Mouse (Mus musculus) MEL (cell line): ENCODE measurements around the gene Thbs1. TPM values are rescaled to one million over a fixed set of nuclear protein-coding genes. Genes with fewer than 3 reads are reported as not detected.

Source experiments
- polyA plus RNA-seq, 2 experiments: library from polyadenylated mRNA; stranded (reverse) in 1 of 2; unstranded in 1 of 2; fragments of >175 nt in 1 of 2; fragments of >200 nt in 1 of 2; gene quantifications; 2 replicates each; pipeline versions ENCODE4 v1.2.1 to v1.2.4; 2012; ENCODE audit warnings: low replicate concordance in 2 of 2, low read depth in 1 of 2; ENCODE audit not compliant: insufficient read length in 2 of 2, insufficient read depth in 1 of 2, missing spikeins in 1 of 2
- total RNA-seq: library from RNA; depleted of rRNA; stranded (reverse); fragments of 300-350 nt; gene quantifications from 2 replicates; pipeline ENCODE4 v1.2.3, GENCODE M21; 2012; rRNA removed

Gene Thbs1
- total and polyA plus RNA-seq, 3 experiments = not detected

Other genes starting within 250 kb of the Thbs1 start
- gene Fsip1, start 145.1 kb downstream of the Thbs1 start, total RNA-seq = not detected in 2 replicates
- not detected for gene Fsip1, start 145.1 kb downstream of the Thbs1 start, polyA plus RNA-seq